Mouse (Mus musculus) mesoderm, embryonic 11.5 days (tissue): Measurements from ENCODE around the gene Cptp.

Experiments
- DNase-seq: peaks from one replicate; pipeline ENCODE4 v3.0.0-alpha.2; 2012; ENCODE audit warnings: low read depth, low spot score

Gene Cptp

DNA sequence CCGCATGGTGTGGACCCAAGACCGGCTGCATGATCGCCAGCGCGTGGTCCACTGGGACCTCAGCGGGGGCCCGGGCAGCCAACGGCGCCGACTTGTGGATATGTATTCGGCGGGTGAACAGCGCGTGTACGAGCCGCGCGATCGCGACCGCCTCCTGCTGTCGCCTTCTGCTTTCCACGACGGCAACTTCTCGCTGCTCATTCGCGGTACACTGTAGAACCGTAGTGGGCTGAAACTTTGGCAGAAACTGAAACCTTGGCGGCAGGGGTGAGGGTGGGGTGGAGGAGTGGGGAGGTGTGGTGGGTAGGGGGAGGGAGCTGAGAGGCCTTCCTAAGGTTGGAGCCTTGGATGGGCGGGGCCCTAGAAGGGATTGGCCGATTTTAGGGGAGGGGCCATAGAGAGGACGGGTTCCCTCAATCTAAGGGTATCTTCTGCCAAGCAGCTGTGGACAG, 28.2 kb downstream of the Cptp start:
- peak; percentile 64 for DNase-seq

DNA sequence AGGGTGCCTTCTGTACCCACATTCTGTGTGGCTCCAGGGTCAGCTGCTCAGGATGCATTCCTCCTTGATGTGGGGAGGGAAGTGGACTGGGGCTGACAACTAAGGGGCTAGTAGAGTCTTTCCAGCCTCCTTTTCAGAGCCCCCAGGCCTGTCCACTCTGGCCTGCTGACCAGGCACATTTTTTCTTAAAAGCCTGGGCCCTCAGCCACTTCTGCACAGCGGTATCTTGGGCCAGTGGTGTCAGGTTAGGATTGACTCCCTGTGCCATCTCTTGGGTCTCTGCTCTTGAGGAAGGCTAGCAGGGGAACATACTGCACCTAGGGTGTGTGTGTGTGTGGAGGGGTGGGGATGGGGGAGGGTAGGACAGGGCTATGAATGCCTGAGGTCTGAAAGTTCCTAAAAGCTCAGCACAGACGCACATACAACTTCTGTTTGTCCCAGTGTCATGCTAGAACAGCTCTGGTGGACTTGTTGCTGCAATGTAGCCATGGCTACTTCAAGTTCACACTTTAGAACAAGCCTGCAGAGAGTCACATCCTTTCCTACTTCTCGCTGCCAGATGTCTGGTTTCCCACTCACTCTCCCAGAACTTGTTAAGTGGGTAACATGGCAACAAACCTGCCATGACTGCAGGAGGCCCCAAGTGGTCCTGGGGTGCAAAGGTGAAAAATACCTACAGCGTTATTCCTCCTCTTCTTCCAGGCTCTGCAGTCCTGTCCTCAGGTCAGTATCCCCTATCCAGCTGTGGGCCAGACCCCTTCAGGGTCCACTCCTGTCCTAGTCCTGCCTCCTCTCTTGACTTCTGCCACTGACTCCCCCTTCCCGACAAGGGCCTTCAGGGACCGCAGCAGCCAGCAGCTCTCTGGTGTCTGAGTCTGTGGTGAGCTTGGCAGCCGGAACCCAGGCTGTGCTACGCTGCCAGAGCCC, 28.9 kb downstream of the Cptp start:
- DNase-seq = peak; percentile 7

DNA sequence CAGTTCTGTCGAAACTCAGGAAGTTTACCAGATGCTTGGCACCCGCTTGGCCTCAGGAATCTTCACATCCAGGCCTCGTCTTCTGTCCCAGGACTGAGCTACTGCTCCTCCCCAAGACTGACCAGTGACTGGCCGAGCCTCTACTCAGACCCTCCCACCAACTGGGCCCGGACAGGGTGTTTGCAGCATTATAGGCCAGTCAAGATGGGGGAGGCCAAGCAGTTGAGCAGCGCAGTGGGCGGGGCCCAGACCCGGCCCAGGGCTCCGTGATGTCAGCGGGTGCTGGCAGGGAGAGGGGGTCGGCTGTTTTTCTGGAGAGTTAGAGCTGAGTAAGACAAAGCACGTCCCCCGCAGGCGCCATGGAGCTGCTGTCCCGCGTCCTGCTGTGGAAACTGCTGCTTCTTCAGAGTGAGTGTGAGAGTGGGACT, 29.7 kb downstream of the Cptp start, which contains the start of gene Mxra8:
TSS of gene Mxra8 (plus strand) at position 198 of the 428 bp plus-strand sequence.
- peak; percentile 89 for DNase-seq

DNA sequence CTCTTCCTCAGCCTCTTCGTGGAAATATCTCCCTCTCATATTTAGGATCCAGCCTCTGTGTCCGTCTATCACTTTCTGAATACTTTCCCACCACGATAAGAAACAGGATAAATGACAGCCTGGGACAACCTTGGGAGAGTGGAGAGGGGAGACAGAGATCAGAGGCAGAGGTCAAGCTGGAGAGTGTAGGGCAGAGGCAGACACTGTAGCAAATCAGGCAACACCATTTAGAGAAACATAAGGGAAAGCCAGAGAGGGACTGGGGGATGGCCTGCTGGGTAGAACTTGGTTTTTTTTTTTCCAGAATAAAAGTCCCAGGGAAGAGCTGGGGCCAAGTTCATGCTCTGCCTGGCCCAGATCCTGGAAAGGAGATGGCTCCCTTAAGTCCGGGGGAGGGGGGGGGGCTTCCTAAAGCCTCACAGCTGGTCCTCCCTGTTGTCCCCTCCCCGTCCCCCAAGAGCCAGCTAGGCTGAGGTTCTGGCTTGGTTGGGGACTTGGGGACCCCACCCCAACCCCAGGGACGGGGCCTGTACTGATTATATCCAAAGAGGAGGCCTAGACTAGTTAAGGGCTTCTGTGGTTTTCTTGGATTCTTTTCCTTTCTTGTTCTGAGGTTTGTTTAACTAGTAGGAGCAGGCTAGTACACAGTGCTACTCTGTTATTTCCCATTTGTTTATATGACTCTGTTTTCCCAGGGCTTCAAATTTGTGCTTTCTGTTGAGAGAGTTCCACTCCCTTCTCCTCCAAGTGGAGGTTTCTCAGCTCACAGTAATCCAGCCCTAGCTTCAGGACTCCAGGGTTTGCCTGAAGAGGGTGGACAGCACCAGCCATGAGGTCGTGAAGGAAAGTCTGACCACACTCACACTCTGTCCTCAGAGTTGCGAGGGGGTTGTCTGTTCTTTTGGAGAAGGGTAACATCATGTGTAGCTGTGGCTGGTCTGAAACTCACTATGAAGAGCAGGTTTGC, 30.8 kb downstream of the Cptp start:
- DNase-seq = no peak

DNA sequence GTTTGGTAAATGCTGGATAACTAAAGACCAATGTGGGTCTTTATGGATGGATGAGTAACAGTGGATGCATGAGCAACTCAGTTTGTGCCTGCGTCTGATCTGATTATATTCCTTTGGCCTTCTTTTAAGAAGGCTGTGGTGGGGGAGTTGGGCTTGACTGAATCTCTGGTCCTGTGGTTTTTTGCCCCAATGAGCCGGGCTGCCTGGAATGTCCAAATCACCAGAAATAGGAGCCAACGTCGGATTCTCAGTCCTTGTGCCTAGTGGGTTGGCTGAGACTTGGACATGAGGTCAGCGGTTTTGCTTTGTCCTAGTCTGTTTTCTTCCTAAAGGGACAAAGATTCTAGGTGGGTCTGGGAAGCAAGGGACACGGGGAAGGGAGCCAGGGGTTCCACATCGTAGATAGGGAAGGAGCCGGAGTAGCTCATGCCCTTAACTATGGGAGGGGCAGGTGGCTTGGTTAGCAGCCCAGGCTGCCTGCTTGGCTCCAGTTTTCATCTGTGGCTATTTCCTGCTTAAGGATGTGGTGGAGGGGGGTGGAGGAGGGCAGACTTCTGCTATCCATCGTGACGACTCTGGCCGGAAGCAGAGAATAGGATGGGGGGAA, 31.7 kb downstream of the Cptp start:
- no peak for DNase-seq

DNA sequence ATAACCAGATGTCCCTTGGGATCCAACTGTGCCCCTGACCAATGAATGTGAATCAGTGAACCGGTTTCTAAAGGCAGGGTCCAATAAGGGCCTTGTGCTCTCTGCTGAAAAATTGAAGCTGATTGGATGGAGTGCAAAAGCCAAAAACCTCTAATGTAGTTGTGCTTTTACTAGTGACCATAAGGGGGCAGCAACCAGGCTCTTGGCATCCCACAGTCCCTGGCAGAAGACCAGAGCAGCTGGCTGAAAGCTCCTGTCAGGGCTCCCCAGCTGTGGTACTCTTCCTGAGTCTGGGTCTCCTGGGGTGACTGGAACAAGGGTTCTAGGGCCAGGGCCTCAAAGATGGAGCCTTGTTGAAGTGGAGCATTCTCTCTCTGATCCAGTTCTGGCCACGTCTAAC, 35.4 kb downstream of the Cptp start:
- DNase-seq = peak; percentile 81

GRCm38 (mm10) chr4:155833234-155833633, 36.0 kb downstream of the Cptp start:
- DNase-seq = no peak

GRCm38 (mm10) chr4:155832321-155832720, 36.9 kb downstream of the Cptp start:
- DNase-seq = no peak

GRCm38 (mm10) chr4:155831831-155832230, 37.4 kb downstream of the Cptp start:
- no peak for DNase-seq

DNA sequence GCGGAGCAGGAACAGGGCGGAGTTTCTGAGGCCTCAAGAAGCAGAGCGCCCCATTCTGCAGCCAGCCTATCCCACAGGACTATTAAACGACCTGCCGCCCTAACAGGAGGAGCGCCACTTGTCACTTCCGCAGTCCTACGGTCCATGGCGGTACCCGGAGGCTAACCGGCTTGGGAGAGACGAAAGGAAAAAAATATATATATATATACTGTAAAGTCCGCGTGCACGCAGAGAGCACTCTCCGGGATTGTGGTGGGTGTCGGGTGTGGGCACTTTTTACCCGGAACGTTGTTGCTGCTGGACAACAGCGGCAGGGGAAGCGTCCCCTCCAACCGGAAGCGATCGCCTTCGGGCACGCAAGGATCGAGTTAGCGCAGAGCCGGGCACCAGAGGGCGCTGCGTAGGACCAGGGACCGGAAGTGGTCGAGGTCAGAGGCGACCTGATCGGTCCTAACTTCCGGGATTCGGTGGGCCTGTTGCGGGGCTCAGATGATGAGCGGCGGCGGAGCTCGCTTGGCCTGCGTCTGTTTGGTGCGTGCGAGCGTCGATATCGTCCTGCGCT, 38.0 kb downstream of the Cptp start, which contains the start of gene Aurkaip1:
TSS of gene Aurkaip1 (plus strand) at position 68 of the 562 bp plus-strand sequence.
- peak; percentile 98 for DNase-seq

DNA sequence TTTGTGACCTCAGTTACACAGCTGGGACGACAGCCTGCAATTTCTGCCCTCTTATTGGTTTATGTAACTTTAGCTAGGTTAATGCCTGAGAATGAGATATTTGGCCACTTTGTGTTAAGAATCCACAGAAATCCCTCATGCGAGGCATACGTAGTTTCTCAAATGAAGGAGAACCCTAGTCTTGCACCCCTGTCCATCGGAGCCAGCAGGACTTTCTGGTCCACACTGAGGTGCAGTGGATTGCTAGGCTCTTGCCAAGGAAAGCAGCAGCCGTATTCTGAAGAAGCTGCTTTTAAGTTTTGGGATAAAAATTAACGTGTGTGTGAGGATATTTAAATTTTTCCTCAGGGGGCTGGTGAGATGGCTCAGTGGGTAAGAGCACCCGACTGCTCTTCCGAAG, 38.6 kb downstream of the Cptp start:
- DNase-seq = no peak

DNA sequence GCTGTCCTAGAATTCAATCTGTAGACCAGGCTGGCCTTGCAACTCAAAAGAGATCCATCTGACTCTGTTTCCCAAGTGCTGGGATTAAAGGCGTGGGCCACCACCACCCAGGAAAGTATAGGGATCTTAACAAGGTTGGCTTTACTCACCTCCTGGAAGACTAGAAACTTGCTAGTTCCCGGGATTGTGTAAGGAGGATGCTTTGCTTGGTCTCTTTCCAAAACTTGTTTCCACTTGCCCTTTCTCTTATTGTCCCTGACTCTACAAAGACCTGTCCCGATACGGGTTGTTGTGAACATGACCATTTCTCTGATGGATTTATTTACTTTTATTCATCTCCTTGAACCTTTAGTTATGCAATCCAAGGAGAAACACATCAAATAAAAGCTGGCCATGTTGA, 39.4 kb downstream of the Cptp start:
- DNase-seq = no peak

DNA sequence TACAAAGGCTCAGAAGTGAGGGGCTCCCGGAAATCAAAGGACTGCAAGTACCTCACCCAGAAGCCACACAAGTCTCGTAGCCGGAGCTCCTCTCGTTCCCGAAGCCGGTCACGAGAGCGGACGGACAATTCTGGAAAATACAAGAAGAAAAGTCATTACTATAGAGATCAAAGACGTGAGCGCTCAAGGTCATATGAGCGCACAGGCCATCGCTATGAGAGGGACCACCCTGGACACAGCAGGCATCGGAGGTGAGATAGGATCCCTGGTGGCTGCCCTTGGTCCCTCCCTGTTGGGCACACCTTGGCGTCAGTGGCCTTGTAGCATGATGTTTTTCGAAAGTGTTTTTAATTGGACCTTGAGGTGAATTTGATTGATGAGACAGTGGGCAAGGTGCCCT, 45.8 kb downstream of the Cptp start:
- DNase-seq = no peak

GRCm38 (mm10) chr4:155821025-155821424, 48.2 kb downstream of the Cptp start:
- DNase-seq = peak; percentile 52

GRCm38 (mm10) chr4:155817533-155817932, 51.7 kb downstream of the Cptp start:
- no peak for DNase-seq
